Mouse (Mus musculus) adrenal gland, postnatal 25 days (tissue): ENCODE results near the gene Ly6f. TPM values are rescaled to one million over a fixed set of nuclear protein-coding genes. Genes with fewer than 3 reads are reported as not detected.
A peak's percentile ranks its signal among the peaks of the same experiment; 100 is the strongest.
"Not testable (repeated sequence)": the region's sequence is repeated elsewhere in the genome, so short reads cannot be mapped to it uniquely, and the experiment has no call there.

Source experiments
- DNase-seq: peaks from one replicate; pipeline ENCODE4 v3.0.0; 2021; ENCODE audit warnings: mixed read lengths
- long read RNA-seq: library from polyadenylated mRNA; stranded (forward); transcript quantifications from one replicate; pipeline ENCODE4 v2.0.0, GENCODE M21; 2021
- total RNA-seq: library from RNA; stranded (reverse); gene quantifications from 2 replicates; pipeline ENCODE4 v1.2.3, GENCODE M21; 2021

Gene Ly6f
- total RNA-seq: not detected in 2 replicates
- long read RNA-seq: 0 reads

- no peak for DNase-seq
Observed at GRCm38 (mm10) chr15:75268121-75268520, at the start of gene Ly6f. Gene Ly6f (plus strand): TSS chr15:75268421.

- DNase-seq: no peak
Observed at GRCm38 (mm10) chr15:75221942-75222341, 46.3 kb upstream of the Ly6f start.

- DNase-seq: no peak
Observed at GRCm38 (mm10) chr15:75237736-75238288, 30.4 kb upstream of the Ly6f start.

- DNase-seq: no peak
Observed at GRCm38 (mm10) chr15:75240558-75240957, 27.7 kb upstream of the Ly6f start.

GRCm38 (mm10) chr15:75242756-75243640 lies 25.2 kb upstream of the Ly6f start:
- DNase-seq: no peak

GRCm38 (mm10) chr15:75254671-75255070 lies 13.6 kb upstream of the Ly6f start:
- no peak for DNase-seq

- DNase-seq: no peak
Observed at GRCm38 (mm10) chr15:75265863-75266262, 2.4 kb upstream of the Ly6f start.

- DNase-seq: no peak
Observed at GRCm38 (mm10) chr15:75266626-75267025, 1.6 kb upstream of the Ly6f start.

- no peak for DNase-seq
Observed at GRCm38 (mm10) chr15:75268916-75269829, 952 bp downstream of the Ly6f start.

GRCm38 (mm10) chr15:75270169-75270568 lies 1.9 kb downstream of the Ly6f start:
- DNase-seq: no peak

GRCm38 (mm10) chr15:75270691-75271362 lies 2.6 kb downstream of the Ly6f start:
- no peak for DNase-seq

GRCm38 (mm10) chr15:75271426-75271825 lies 3.2 kb downstream of the Ly6f start:
- DNase-seq: no peak

GRCm38 (mm10) chr15:75271891-75272290 lies 3.7 kb downstream of the Ly6f start:
- DNase-seq: no peak

- DNase-seq: not testable (repeated sequence)
Observed at GRCm38 (mm10) chr15:75281991-75282390, 13.8 kb downstream of the Ly6f start.

GRCm38 (mm10) chr15:75286512-75286911 lies 18.3 kb downstream of the Ly6f start:
- DNase-seq: not testable (repeated sequence)

- no peak for DNase-seq
Observed at GRCm38 (mm10) chr15:75292377-75292776, 24.2 kb downstream of the Ly6f start.

GRCm38 (mm10) chr15:75293873-75294385 lies 25.7 kb downstream of the Ly6f start:
- peak; percentile 34 for DNase-seq

GRCm38 (mm10) chr15:75306101-75306500 lies 37.9 kb downstream of the Ly6f start:
- DNase-seq: no peak

- DNase-seq: no peak
Observed at GRCm38 (mm10) chr15:75309186-75309585, 41.0 kb downstream of the Ly6f start.

GRCm38 (mm10) chr15:75309946-75310345 lies 41.7 kb downstream of the Ly6f start:
- no peak for DNase-seq

GRCm38 (mm10) chr15:75314421-75314820 lies 46.2 kb downstream of the Ly6f start:
- DNase-seq: no peak

GRCm38 (mm10) chr15:75317255-75317654 lies 49.0 kb downstream of the Ly6f start:
- DNase-seq: no peak
